Mouse (Mus musculus) heart, embryonic 13.5 days (tissue): Measurements from ENCODE around the gene Bod1. TPM values are rescaled to one million over a fixed set of nuclear protein-coding genes. Genes with fewer than 3 reads are reported as not detected.
A peak's percentile ranks its signal among the peaks of the same experiment; 100 is the strongest.

Source experiments
- ATAC-seq: fragments of 200-750 bp; cut with Nextera tagmentation; 2 replicates; pipeline ENCODE4 v1.8.0; 2017; ENCODE audit warnings: moderate TSS enrichment; ENCODE audit not compliant: insufficient number of reproducible peaks, low FRiP score, low TSS enrichment; ENCODE audit errors: extremely low read depth
- H3K27ac ChIP-seq: fragments of 300-500 bp; sonication (generic); replicated peaks from 2 replicates; pipeline ENCODE4 v1.5.1; 2015; ENCODE audit warnings: moderate library complexity, mild to moderate bottlenecking, inconsistent platforms
- H3K27me3 ChIP-seq: fragments of 300-500 bp; sonication (generic); replicated peaks from 2 replicates; pipeline ENCODE4 v1.6.1; 2015; ENCODE audit warnings: mild to moderate bottlenecking, inconsistent platforms
- H3K36me3 ChIP-seq: fragments of 300-500 bp; sonication (generic); 2 replicates; pipeline ENCODE4 v1.6.1; 2015; ENCODE audit warnings: mild to moderate bottlenecking, inconsistent platforms
- H3K4me1 ChIP-seq: fragments of 300-500 bp; sonication (generic); 2 replicates; pipeline ENCODE4 v1.6.1; 2015; ENCODE audit warnings: inconsistent platforms
- H3K4me2 ChIP-seq: fragments of 300-500 bp; sonication (generic); 2 replicates; pipeline ENCODE4 v1.6.1; 2015; ENCODE audit warnings: inconsistent platforms, mild to moderate bottlenecking, moderate library complexity
- H3K4me3 ChIP-seq: fragments of 300-500 bp; sonication (generic); 2 replicates; pipeline ENCODE4 v1.5.1; 2015; ENCODE audit warnings: moderate library complexity, mild to moderate bottlenecking, inconsistent platforms
- H3K9ac ChIP-seq: fragments of 300-500 bp; sonication (generic); 2 replicates; pipeline ENCODE4 v1.6.1; 2015; ENCODE audit warnings: inconsistent platforms, mild to moderate bottlenecking, moderate library complexity
- H3K9me3 ChIP-seq: fragments of 300-500 bp; sonication (generic); 2 replicates; pipeline ENCODE4 v1.6.1; 2016; ENCODE audit warnings: inconsistent platforms
- WGBS: fragments of 180-500 bp; shearing (Covaris S2); methylation state at CpG from one replicate; pipeline ENCODE4 v1.1.7; 2015; ENCODE audit warnings: mixed read lengths; 5-methylcytosine and 5-hydroxymethylcytosine counted together
- polyA plus RNA-seq: library from polyadenylated mRNA; unstranded; fragments of >200 nt; fragmentation: Nextera tagmentation; extraction: Ambion mirVana; gene quantifications from 2 replicates; pipeline ENCODE4 v1.2.1, GENCODE M21; 2015

Gene Bod1
- polyA plus RNA-seq, 1 experiment from 2014 or later = 68.0 TPM

- no peak overlapping the region for H3K4me3 ChIP-seq
- no peak overlapping the region for H3K4me2 ChIP-seq
- no peaks in the 10 kb centered on the region for H3K9me3 ChIP-seq
- H3K27ac ChIP-seq = no peak overlapping the region; the same call in 1 of the 2 replicates
- 70% methylated on average over 2 of the region's 2 CpGs for WGBS
- H3K4me1 ChIP-seq = peaks cover 13% of the 10 kb centered on the region
- no peaks in the 10 kb centered on the region for H3K27me3 ChIP-seq
- no peak for ATAC-seq
- peaks cover 73% of the 10 kb centered on the region for H3K36me3 ChIP-seq
- no peak overlapping the region for H3K9ac ChIP-seq
Measured at GRCm38 (mm10) chr11:31664186-31664585, 7.5 kb downstream of the Bod1 start.

GRCm38 (mm10) chr11:31663501-31663900 is 8.2 kb downstream of the Bod1 start:
- Histone ChIP-seq H3K27me3 (no peaks in the 10 kb centered on the region), H3K9ac (no peak overlapping the region), H3K9me3 (no peaks in the 10 kb centered on the region), H3K36me3 (peaks cover 66% of the 10 kb centered on the region), H3K4me1 (peaks cover 13% of the 10 kb centered on the region), H3K4me2 (0 out of 2 replicates have a peak overlapping the region, but pooled peaks have one; percentile 1), H3K4me3 (no peak overlapping the region), H3K27ac (peak overlapping the region; percentile 69)
- 76% methylated on average over 4 of the region's 4 CpGs for WGBS
- ATAC-seq = no peak

- Histone ChIP-seq H3K27me3 (no peaks in the 10 kb centered on the region), H3K4me1 (peaks cover 13% of the 10 kb centered on the region), H3K27ac (peak overlapping the region; percentile 69), H3K9me3 (no peaks in the 10 kb centered on the region), H3K36me3 (peaks cover 60% of the 10 kb centered on the region), H3K9ac (no peak overlapping the region), H3K4me2 (0 out of 2 replicates have a peak overlapping the region, but pooled peaks have one; percentile 1), H3K4me3 (no peak overlapping the region)
- 82% methylated on average over 5 of the region's 5 CpGs for WGBS
- no peak for ATAC-seq
Measured at GRCm38 (mm10) chr11:31662872-31663446, 8.7 kb downstream of the Bod1 start.

- Histone ChIP-seq H3K4me2 (no peak overlapping the region), H3K36me3 (peaks cover 53% of the 10 kb centered on the region), H3K27me3 (no peaks in the 10 kb centered on the region), H3K4me3 (no peak overlapping the region), H3K27ac (no peak overlapping the region), H3K4me1 (peaks cover 13% of the 10 kb centered on the region), H3K9ac (no peak overlapping the region), H3K9me3 (no peaks in the 10 kb centered on the region)
- 77% methylated on average over 7 of the region's 7 CpGs for WGBS
- ATAC-seq = no peak
Measured at GRCm38 (mm10) chr11:31662214-31662613, 9.5 kb downstream of the Bod1 start.

- no peak for ATAC-seq
Measured at GRCm38 (mm10) chr11:31657806-31658175, 13.9 kb downstream of the Bod1 start.

GRCm38 (mm10) chr11:31657168-31657805 is 14.4 kb downstream of the Bod1 start:
- H3K27ac ChIP-seq = no peak overlapping the region
- H3K9ac ChIP-seq = no peak overlapping the region
- ATAC-seq = no peak
- no peaks in the 10 kb centered on the region for H3K4me1 ChIP-seq
- H3K9me3 ChIP-seq = no peaks in the 10 kb centered on the region; the same call in 1 of the 2 replicates
- H3K4me2 ChIP-seq = no peak overlapping the region
- 65% methylated on average over 5 of the region's 5 CpGs for WGBS
- H3K4me3 ChIP-seq = no peak overlapping the region
- no peaks in the 10 kb centered on the region for H3K27me3 ChIP-seq
- H3K36me3 ChIP-seq = peaks cover 9% of the 10 kb centered on the region; the same call in 1 of the 2 replicates

More at GRCm38 (mm10) chr11:31657806-31658175, 13.9 kb downstream of the Bod1 start:
- H3K4me1 ChIP-seq = peaks cover 3% of the 10 kb centered on the region
- H3K4me3 ChIP-seq = no peak overlapping the region
- no peak overlapping the region for H3K4me2 ChIP-seq
- H3K27me3 ChIP-seq = no peaks in the 10 kb centered on the region
- H3K36me3 ChIP-seq = peaks cover 9% of the 10 kb centered on the region; the same call in 1 of the 2 replicates
- H3K9ac ChIP-seq = no peak overlapping the region
- no peaks in the 10 kb centered on the region for H3K9me3 ChIP-seq
- no peak overlapping the region for H3K27ac ChIP-seq

- ATAC-seq = no peak
- Histone ChIP-seq H3K27me3 (no peaks in the 10 kb centered on the region), H3K9ac (no peak overlapping the region), H3K4me3 (no peak overlapping the region), H3K4me1 (peaks cover 5% of the 10 kb centered on the region; the same call in 1 of the 2 replicates), H3K9me3 (no peaks in the 10 kb centered on the region; the same call in 1 of the 2 replicates), H3K27ac (no peak overlapping the region), H3K4me2 (no peak overlapping the region), H3K36me3 (no peaks in the 10 kb centered on the region)
- 39% methylated on average over 2 of the region's 2 CpGs for WGBS
Measured at GRCm38 (mm10) chr11:31649507-31649906, 22.2 kb downstream of the Bod1 start.

- H3K36me3 ChIP-seq = no peaks in the 10 kb centered on the region
- no peaks in the 10 kb centered on the region; the same call in 1 of the 2 replicates for H3K9me3 ChIP-seq
Measured at GRCm38 (mm10) chr11:31647268-31647667, 24.4 kb downstream of the Bod1 start.

GRCm38 (mm10) chr11:31646571-31646970 is 25.1 kb downstream of the Bod1 start:
- Histone ChIP-seq H3K9me3 (no peaks in the 10 kb centered on the region), H3K27ac (no peak overlapping the region), H3K27me3 (no peaks in the 10 kb centered on the region), H3K4me2 (no peak overlapping the region), H3K36me3 (no peaks in the 10 kb centered on the region), H3K4me3 (no peak overlapping the region), H3K9ac (no peak overlapping the region), H3K4me1 (peaks cover 5% of the 10 kb centered on the region; the same call in 1 of the 2 replicates)
- no peak for ATAC-seq
- WGBS = 56% methylated on average over 1 of the region's 1 CpGs

More at GRCm38 (mm10) chr11:31647268-31647667, 24.4 kb downstream of the Bod1 start:
- no peak for ATAC-seq
- no peak overlapping the region for H3K4me2 ChIP-seq
- H3K4me3 ChIP-seq = no peak overlapping the region
- peaks cover 5% of the 10 kb centered on the region; the same call in 1 of the 2 replicates for H3K4me1 ChIP-seq
- 83% methylated on average over 10 of the region's 10 CpGs for WGBS
- no peak overlapping the region for H3K27ac ChIP-seq
- H3K9ac ChIP-seq = no peak overlapping the region
- H3K27me3 ChIP-seq = no peaks in the 10 kb centered on the region

- no peaks in the 10 kb centered on the region for H3K9me3 ChIP-seq
- no peaks in the 10 kb centered on the region for H3K4me1 ChIP-seq
- no peaks in the 10 kb centered on the region for H3K27me3 ChIP-seq
- no peak for ATAC-seq
- no peak overlapping the region for H3K4me2 ChIP-seq
- no peak overlapping the region for H3K4me3 ChIP-seq
- WGBS = 64% methylated on average over 6 of the region's 6 CpGs
- H3K27ac ChIP-seq = no peak overlapping the region
- no peaks in the 10 kb centered on the region for H3K36me3 ChIP-seq
- H3K9ac ChIP-seq = no peak overlapping the region
Measured at GRCm38 (mm10) chr11:31643120-31643519, 28.6 kb downstream of the Bod1 start.

- Histone ChIP-seq H3K27me3 (0 out of 2 replicates have a peak, but pooled peaks cover 2% of the 10 kb centered on the region), H3K27ac (no peak overlapping the region), H3K4me2 (no peak overlapping the region), H3K4me1 (no peaks in the 10 kb centered on the region), H3K9me3 (no peaks in the 10 kb centered on the region), H3K4me3 (no peak overlapping the region), H3K9ac (no peak overlapping the region), H3K36me3 (no peaks in the 10 kb centered on the region)
- no peak for ATAC-seq
- 49% methylated on average over 3 of the region's 3 CpGs for WGBS
Measured at GRCm38 (mm10) chr11:31641066-31641810, 30.4 kb downstream of the Bod1 start.
